Mouse (Mus musculus): ENCODE results near the gene Wbp1l.
A peak's percentile ranks its signal among the peaks of the same experiment; 100 is the strongest.
"Not testable (repeated sequence)": the region's sequence is repeated elsewhere in the genome, so short reads cannot be mapped to it uniquely, and the experiment has no call there.

Gene Wbp1l

GRCm38 (mm10) chr19:46598720-46599252, at the start of gene Wbp1l:
Wbp1l (plus strand) TSS chr19:46599084.
- peak; percentile 96 to 99 for DNase-seq

DNA sequence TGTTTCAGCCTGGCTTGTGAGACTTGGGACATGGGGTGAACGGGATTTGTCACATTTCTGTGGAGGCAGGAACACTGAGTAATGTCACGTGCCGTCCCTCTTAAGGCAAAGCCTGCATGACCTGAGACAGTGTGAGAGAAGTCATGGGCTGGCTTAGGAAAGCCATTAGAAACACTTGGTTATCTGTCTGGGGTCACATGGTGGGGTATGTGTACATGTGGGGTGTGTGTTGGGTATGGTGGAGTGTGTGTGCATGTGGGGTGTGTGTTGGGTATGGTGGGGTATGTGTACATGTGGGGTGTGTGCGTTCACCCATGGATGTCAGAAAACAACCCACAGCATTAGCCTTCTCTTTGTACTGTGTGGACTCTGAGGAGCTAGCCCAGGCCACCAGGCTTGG, 48.5 kb upstream of the Wbp1l start:
- no peak for DNase-seq

- no peak for DNase-seq
These were observed 46.4 kb upstream of the Wbp1l start for GRCm38 (mm10) chr19:46552496-46552895.

- DNase-seq = no peak
These were observed 45.3 kb upstream of the Wbp1l start for GRCm38 (mm10) chr19:46553541-46553955.

DNA sequence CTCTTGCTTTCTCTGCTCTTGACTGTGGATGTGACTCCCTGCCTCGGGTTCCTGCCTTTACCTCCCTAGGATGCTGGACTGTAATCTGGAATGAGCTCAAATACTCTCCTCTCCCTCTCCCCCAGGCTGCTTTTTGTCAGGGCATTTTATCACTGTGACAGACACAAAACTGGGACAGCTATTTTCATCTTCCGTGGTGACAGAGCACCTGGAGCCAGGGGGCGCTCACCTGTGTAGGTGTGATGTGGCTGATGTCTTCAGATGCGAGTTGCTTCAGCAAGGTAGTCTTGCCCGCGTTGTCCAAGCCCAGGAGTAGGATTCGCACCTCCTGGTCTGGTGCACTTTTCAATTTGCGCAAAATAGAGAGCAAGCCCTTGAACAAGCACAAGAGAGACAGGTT, 40.9 kb upstream of the Wbp1l start:
- DNase-seq = no peak

GRCm38 (mm10) chr19:46558631-46559030, 40.3 kb upstream of the Wbp1l start:
- no peak for DNase-seq

GRCm38 (mm10) chr19:46562132-46562531, 36.8 kb upstream of the Wbp1l start:
- DNase-seq = no peak

DNA sequence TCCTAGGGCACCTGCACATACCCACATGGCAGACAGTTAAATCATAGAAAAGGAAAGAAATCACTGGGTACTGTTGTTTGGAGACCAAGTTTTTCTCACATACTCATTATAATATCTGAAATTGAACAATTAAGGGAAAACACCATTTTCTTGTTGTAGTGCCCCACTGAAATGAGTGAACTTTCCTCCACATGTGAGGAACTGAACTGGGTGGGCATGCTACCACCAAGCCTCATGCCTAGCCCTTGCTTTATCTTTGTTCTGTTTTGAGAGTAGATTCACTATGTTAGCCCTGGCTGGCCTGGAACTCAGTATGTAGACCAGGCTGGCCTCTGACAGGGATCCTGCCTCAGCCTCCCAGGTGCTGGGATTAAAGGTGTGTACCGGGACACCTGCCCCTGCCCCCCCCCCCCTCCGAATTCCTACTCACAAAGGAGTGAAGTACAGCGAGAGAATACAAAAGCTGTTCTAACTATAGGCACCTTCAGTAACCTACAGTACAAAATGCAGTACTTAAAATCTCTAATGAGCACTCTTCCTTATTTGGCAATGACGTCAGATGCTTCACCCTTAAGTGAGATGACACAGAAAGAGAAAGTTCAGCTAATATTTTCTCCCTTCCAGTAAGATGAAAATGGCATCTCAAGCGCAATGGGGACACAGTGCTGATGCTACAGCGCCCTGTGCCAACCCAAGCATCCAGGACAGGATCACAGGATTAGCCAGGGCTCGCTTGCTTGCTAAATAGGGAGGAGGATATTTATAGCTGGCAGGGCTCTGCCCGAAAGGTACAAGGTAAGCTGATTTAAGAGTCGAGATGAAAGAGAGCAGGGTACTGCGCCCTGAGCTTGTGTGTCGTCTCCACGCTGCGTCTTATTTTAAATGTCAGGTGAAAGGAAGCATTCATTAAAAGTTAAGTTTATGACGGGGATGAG, 36.0 kb upstream of the Wbp1l start:
- DNase-seq = no peak

DNA sequence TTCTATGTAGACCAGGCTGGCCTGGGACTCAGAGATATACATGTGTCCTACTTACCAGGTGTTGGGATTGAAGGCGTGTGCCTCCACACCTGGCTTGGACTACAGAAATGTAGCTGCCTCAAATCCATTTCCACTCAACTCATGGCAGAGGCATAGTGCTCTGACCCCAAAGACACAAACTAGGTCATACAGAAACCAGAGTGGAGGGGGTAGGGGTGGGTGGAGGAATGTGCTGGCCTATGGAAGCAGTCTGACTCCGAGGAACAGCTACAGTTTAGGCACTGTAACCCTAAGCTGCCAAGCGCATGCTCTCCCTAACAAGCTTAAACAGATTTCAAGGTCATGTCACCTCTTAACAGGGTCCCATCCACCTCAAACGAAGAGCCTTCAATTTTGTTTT, 35.3 kb upstream of the Wbp1l start:
- no peak for DNase-seq

- no peak for DNase-seq
These were observed 34.8 kb upstream of the Wbp1l start for GRCm38 (mm10) chr19:46564043-46564462.

- not testable (repeated sequence) for DNase-seq
These were observed 27.5 kb upstream of the Wbp1l start for GRCm38 (mm10) chr19:46571211-46571877.

DNA sequence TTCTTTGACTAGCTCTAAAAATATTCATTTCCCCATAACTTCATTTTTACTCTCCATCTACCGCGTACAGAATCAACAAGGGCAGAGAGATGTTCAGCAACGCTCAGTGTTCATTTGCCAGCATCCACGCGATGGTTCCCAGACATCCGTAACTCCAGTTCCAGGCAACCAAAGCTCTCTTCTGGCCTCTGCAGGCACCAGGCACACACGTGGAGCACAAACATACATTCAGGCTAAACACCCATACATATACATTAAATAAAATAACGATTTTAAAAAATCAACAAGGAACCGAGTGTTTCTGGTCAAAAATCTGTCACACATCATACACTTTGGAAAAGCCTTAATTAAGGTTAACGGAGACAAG, 27.0 kb upstream of the Wbp1l start:
- no peak for DNase-seq

DNA sequence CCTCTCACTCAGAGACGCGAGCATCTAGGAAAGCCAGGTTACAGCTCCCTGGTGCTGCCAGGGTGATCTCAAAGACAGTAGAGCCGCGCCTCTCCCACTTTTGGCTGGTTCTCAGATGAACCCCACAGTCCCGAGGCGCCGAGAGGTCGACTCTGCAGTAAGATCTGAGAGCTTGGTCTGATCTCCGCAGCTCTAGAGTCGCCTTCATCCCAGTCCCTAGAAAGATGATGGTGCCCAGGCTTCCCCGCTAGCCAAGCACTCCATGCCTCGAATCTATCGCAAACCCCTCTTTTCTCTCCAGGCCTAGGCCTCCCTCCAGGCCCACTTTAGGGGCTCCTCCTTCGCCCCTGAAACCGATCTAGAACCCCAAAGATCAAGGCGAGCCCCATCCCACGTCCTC, 26.3 kb upstream of the Wbp1l start:
- no peak for DNase-seq

DNA sequence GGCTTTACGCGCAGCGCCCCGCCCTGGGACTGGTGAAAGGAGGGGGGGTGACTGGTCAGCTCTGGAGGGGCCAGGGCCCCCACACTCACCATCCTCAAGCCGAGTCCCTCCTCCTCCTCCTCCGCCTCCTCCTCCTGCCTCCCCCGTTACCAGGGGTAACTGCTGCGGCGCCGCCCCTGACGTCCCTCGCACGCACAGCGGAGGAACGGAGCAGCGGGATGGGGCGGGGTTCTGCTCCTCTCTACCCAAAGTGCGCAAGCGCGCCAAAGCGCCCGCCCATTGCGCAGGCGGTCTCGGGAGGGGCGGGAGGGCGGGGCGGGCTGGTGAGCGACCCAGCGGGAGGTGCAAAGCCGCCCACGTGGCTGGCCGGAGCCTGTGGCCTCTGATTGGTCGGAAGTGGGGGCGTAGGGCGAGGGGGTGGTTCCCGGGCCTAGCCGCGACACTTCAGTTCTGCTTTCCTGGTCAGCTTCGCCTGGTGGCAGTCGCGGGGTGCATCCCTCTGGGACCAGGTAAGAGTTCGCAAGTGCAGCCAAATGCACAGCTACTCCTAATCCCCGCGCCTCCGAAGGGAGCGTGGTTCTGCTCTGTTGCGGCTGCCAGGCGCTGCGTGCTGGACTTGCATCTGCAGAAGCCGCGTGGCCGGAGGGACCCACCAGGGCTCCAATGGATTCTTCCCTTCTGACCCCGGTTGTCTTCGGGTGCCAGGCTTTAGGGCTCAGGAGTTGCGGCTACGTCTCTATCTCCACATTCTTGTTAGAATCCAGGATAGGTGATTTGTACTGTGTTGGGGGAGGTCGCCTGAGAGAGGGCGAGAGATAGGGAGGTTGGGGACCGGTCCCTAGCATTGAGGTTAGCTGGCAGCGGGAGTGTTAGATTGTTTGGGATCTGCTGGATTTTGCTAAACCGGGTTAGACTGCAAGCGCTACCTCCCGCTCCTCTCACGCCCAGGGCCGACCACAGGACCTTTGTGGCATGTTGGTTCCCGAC, 25.6 kb upstream of the Wbp1l start, which contains the start of the genes Arl3 and Sfxn2:
Arl3 (minus strand) TSS at position 248 of the 987 bp plus-strand sequence.
Sfxn2 (plus strand) TSS at position 415 of the 987 bp plus-strand sequence.
- peak; percentile 90 to 92 for DNase-seq

DNA sequence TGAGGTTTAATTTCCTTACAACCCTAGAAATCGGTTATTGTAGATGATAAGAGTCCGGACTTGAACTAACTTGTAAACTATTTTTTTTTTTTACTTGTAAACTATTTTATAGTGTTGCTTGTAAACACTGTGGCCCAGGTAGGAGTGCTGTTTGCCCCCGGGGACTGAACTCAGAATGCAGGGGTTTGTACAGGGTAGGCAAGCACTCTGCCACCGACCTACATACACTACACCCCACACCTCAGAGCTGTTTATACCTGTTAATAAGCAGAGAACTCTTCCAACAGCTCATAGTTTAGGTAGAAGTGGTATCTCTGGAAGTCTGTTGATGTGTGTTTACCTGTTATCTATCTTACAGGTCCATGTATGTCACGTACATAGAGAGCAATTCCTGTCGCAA, 24.9 kb upstream of the Wbp1l start:
- DNase-seq = no peak

DNA sequence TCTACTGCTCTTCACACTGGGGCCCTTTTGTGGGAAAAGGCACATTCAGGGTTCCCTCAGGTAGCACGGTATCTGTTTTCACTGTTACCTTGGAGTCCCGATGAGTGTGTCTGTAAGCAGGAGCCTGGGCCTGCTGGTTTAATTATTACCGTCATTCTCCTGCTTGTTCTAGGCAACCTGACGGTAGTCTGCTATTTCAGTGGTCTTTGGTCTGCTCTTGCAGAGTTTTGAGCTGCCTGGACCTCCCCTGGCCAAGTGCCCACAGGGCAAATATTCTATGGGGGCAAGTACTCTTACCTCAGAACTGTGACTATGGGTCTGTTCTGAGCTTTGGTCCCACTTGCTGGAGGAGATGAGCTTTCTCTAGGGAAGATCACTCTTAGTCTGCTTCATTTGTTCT, 23.7 kb upstream of the Wbp1l start:
- DNase-seq = no peak

GRCm38 (mm10) chr19:46587823-46588508, 10.9 kb upstream of the Wbp1l start:
- DNase-seq = peak; percentile 32 to 47

GRCm38 (mm10) chr19:46591575-46591974, 7.3 kb upstream of the Wbp1l start:
- no peak for DNase-seq

DNA sequence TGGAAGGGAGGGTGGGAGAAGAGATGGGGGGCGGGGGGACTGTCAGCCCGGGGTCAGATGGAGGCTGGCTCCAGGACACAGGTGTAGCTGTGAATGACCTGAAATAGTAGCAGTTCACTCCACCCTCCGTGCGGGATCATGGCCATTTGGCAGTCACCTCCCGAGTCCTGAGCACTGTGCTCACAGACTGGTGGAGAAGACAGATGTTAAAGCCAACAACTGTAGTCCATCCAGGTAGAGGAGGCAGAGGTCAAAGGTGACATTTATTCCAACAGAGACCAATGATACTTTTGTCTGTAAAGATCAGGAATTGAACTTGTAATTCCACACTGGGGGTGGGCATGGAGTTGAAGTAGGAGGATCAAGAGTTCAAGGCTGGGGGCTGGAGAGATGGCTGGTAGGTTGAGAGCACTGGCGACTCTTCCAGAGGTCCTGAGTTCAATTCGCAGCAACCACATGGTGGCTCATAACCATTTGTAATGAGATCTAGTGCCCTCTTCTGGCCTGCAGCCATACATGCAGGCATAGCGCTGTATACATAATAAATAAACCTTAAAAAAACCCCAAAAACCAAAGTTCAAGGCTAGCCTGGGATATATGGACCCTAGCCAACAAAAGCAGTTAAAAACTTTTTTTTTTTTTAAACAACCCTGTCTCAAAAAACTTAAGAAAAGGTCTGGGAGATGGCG, 6.0 kb upstream of the Wbp1l start:
- no peak for DNase-seq

GRCm38 (mm10) chr19:46598187-46598586, 697 bp upstream of the Wbp1l start:
- no peak for DNase-seq
